Mouse (Mus musculus) liver, embryonic 13.5 days (tissue): ENCODE results near the gene Tent5b. TPM values are rescaled to one million over a fixed set of nuclear protein-coding genes. Genes with fewer than 3 reads are reported as not detected.

Experiments used
- ATAC-seq: fragments of 200-750 bp; cut with Nextera tagmentation; 2 replicates; pipeline ENCODE4 v1.8.0; 2017; ENCODE audit warnings: low read depth, mild to moderate bottlenecking, moderate number of reproducible peaks, moderate library complexity
- DNase-seq: peaks from one replicate; pipeline ENCODE4 v3.0.0; 2022
- H3K27ac ChIP-seq: fragments of 300-500 bp; sonication (generic); 2 replicates; pipeline ENCODE4 v1.5.1; 2015; ENCODE audit warnings: moderate library complexity, mild to moderate bottlenecking, inconsistent platforms
- H3K27me3 ChIP-seq: fragments of 300-500 bp; sonication (generic); 2 replicates; pipeline ENCODE4 v1.6.1; 2015; ENCODE audit warnings: mild to moderate bottlenecking, inconsistent platforms
- H3K36me3 ChIP-seq: fragments of 300-500 bp; sonication (generic); 2 replicates; pipeline ENCODE4 v1.6.1; 2015; ENCODE audit warnings: mild to moderate bottlenecking, inconsistent platforms
- H3K4me1 ChIP-seq: fragments of 300-500 bp; sonication (generic); replicated peaks from 2 replicates; pipeline ENCODE4 v1.6.1; 2015; ENCODE audit warnings: inconsistent platforms
- H3K4me2 ChIP-seq: fragments of 300-500 bp; sonication (generic); 2 replicates; pipeline ENCODE4 v1.6.1; 2015; ENCODE audit warnings: inconsistent platforms, mild to moderate bottlenecking, moderate library complexity
- H3K4me3 ChIP-seq: fragments of 300-500 bp; sonication (generic); replicated peaks from 2 replicates; pipeline ENCODE4 v1.5.1; 2015; ENCODE audit warnings: mild to moderate bottlenecking, inconsistent platforms
- H3K9ac ChIP-seq: fragments of 300-500 bp; sonication (generic); 2 replicates; pipeline ENCODE4 v1.6.1; 2015; ENCODE audit warnings: mild to moderate bottlenecking, inconsistent platforms
- H3K9me3 ChIP-seq: fragments of 300-500 bp; sonication (generic); replicated peaks from 2 replicates; pipeline ENCODE4 v1.6.1; 2016; ENCODE audit warnings: inconsistent platforms
- WGBS: fragments of 180-500 bp; shearing (Covaris S2); methylation state at CpG from one replicate; pipeline ENCODE4 v1.1.7; 2015; ENCODE audit not compliant: insufficient replicate concordance; 5-methylcytosine and 5-hydroxymethylcytosine counted together
- polyA plus RNA-seq: library from polyadenylated mRNA; unstranded; fragments of >200 nt; fragmentation: Nextera tagmentation; extraction: Ambion mirVana; gene quantifications from 2 replicates; pipeline ENCODE4 v1.2.1, GENCODE M21; 2015

Gene Tent5b
- polyA plus RNA-seq, 1 experiment from 2014 or later = not detected

DNA sequence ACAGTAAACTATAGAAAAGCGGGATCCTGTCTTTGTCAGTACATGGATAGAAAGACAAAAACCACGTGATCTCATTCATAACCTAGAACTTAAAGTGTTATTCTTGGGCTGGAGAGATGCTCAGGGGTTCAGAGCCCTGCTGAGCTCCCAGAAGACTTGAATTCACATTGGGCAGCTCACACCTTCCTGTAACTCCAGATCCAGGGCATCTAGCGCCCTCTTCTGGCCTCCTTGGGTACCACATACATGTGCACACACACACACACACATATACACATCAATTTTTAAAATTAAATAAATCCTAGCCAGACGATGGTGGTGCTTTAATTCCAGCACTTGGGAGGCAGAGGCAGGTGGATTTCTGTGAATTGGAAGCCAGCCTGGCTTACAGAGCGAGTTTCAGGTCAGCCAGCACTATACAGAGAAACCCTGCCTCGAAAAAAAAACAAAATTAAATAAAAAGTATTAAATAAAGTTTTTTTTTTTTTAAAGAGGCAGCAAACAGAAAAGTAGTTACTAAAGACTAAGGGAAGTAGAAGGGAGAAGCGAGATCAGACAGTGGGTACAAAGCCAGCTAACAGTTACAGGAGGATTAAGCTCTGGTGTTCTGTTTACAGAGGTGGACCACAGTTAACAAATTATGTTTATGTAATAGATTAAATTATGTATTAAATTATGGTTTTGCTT is 8.7 kb upstream of the Tent5b start:
- H3K27ac ChIP-seq = no peak overlapping the region
- no peak overlapping the region for H3K4me3 ChIP-seq
- H3K27me3 ChIP-seq = peaks cover 40% of the 10 kb centered on the region
- ATAC-seq = no peak
- no peaks in the 10 kb centered on the region; the same call in 1 of the 2 replicates for H3K9me3 ChIP-seq
- H3K9ac ChIP-seq = no peak overlapping the region
- H3K4me2 ChIP-seq = no peak overlapping the region
- DNase-seq = no peak
- H3K36me3 ChIP-seq = no peaks in the 10 kb centered on the region
- WGBS = 65% methylated on average over 7 of the region's 7 CpGs
- peaks cover 12% of the 10 kb centered on the region for H3K4me1 ChIP-seq

DNA sequence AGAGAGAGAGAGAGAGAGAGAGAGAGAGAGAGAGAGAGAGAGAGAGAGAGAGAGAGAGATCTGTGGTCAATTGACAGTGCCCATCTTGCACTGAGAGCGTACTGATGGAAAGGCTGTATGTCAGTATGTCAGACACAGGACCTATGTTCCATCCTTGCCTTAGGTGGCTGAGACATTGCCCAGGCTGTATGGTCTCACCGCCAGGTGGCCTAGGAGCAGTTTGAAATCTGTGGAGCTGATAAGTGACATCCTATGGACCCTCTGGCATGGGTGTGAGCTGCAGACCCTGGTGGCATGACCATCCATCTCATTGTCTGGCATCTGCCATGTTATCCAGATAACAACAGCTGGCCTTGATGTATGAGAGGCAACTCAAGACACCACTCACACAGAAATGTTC is 6.1 kb upstream of the Tent5b start:
- Histone ChIP-seq H3K4me1 (0 out of 2 replicates have a peak, but pooled peaks cover under 1% of the 10 kb centered on the region), H3K9ac (no peak overlapping the region), H3K27ac (no peak overlapping the region), H3K36me3 (no peaks in the 10 kb centered on the region), H3K9me3 (no peaks in the 10 kb centered on the region; the same call in 1 of the 2 replicates), H3K4me2 (no peak overlapping the region), H3K4me3 (no peak overlapping the region), H3K27me3 (peaks cover 50% of the 10 kb centered on the region)
- ATAC-seq (no peak), DNase-seq (no peak)
- WGBS = 61% methylated on average over 2 of the region's 2 CpGs

DNA sequence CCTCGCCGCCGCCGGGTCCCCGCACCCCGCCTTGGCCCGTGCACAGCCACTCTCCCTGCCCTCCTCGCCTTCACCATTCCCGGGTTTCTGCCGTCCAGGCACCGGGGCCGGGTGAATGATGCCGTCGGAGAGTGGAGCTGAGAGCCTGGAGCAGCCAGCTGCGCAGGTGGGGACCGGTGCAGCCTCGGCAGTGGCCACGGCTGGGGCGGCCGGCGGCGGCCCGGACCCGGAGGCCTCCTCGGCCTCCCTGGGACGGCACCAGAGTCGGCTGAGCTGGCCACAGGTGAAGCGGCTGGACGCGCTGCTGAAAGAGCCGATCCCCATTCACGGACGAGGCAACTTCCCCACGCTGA is 229 bp downstream of the Tent5b start:
- peaks cover 93% of the 10 kb centered on the region for H3K27me3 ChIP-seq
- DNase-seq (no peak), ATAC-seq (no peak; the same call in 1 of the 2 replicates)
- peaks cover 22% of the 10 kb centered on the region for H3K4me1 ChIP-seq
- peak overlapping the region; percentile 51; the same call in 1 of the 2 replicates for H3K9ac ChIP-seq
- no peaks in the 10 kb centered on the region for H3K9me3 ChIP-seq
- 3% methylated on average over 34 of the region's 34 CpGs for WGBS
- H3K4me3 ChIP-seq = peak overlapping the region; percentile 53
- peak overlapping the region; percentile 77 for H3K4me2 ChIP-seq
- no peaks in the 10 kb centered on the region for H3K36me3 ChIP-seq
- H3K27ac ChIP-seq = no peak overlapping the region

DNA sequence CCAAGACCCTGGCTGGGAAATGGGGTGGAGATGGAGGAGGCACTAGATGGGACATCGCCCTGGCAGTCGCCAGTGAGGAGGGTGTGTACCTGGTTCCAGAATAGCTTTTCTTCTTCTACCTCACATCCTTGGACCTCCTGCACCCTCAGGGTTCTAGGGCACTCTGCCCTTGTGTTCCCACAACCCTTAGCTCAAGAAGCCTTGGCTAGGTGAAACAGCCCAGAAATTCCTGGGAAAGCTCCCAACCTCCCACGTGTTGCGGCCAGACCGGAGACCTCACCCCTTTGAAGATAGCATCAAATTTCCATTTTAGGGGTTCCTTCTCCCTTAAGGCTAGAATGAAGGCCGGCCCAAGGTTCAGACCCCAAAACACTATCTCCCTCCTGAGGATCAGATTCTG is 822 bp downstream of the Tent5b start:
- no peak overlapping the region for H3K9ac ChIP-seq
- peak overlapping the region; percentile 77; the same call in 1 of the 2 replicates for H3K4me2 ChIP-seq
- 45% methylated on average over 6 of the region's 6 CpGs for whole genome bisulfite sequencing
- peaks cover 92% of the 10 kb centered on the region for H3K27me3 ChIP-seq
- DNase-seq (no peak), ATAC-seq (no peak)
- H3K9me3 ChIP-seq = no peaks in the 10 kb centered on the region
- no peaks in the 10 kb centered on the region for H3K36me3 ChIP-seq
- H3K4me3 ChIP-seq = peak overlapping the region; percentile 53
- peaks cover 22% of the 10 kb centered on the region for H3K4me1 ChIP-seq
- no peak overlapping the region for H3K27ac ChIP-seq

DNA sequence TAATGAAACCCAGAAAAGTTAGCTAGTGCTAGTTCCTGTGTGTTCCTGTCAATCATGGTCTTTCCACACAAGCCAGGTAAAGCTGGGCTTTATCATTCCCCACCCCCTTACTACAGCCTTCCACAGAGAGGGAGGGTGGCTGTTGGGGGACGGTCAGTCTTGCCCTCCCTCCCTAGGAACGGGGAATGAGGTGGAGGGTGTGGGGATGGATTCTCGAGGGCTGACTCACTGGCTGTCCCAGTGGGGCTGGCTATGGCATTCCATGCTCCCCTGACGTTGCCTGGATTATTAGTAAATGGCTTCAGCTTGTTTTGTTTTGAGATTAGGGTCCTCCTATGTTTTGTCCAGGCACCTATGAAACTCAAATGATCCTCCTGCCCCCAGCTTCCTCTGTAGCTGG is 1.6 kb downstream of the Tent5b start:
- no peak overlapping the region for H3K4me2 ChIP-seq
- H3K4me3 ChIP-seq = no peak overlapping the region
- H3K27me3 ChIP-seq = peaks cover 86% of the 10 kb centered on the region
- H3K4me1 ChIP-seq = peaks cover 22% of the 10 kb centered on the region
- H3K36me3 ChIP-seq = no peaks in the 10 kb centered on the region
- ATAC-seq (no peak), DNase-seq (no peak)
- H3K27ac ChIP-seq = no peak overlapping the region
- no peak overlapping the region for H3K9ac ChIP-seq
- no peaks in the 10 kb centered on the region for H3K9me3 ChIP-seq
- 28% methylated on average over 4 of the region's 4 CpGs for WGBS

DNA sequence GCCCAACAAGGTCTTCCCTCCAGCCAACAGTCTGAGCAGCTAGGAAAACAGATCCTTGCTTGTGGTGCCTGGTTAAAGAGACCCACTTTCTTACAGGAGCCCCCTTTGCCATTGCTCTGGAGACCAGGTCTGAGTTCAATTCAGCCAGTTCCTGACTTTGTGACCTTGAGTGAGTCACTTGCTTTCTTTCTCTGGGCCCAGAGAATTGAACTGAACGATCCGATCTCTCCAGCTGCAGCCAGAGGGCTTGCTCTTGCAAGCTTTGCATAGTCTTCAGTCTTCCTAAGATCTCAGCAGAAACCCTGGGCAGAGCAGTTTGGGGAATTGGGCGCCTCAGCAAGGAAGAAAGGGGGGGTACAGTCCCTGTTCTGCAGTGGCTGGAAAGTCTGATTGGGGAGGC is 2.5 kb downstream of the Tent5b start:
- H3K27ac ChIP-seq = no peak overlapping the region
- DNase-seq (no peak), ATAC-seq (no peak)
- peaks cover 76% of the 10 kb centered on the region for H3K27me3 ChIP-seq
- H3K9ac ChIP-seq = no peak overlapping the region
- no peak overlapping the region for H3K4me2 ChIP-seq
- WGBS = 69% methylated on average over 3 of the region's 3 CpGs
- H3K4me1 ChIP-seq = peaks cover 22% of the 10 kb centered on the region
- H3K4me3 ChIP-seq = no peak overlapping the region
- no peaks in the 10 kb centered on the region for H3K9me3 ChIP-seq
- no peaks in the 10 kb centered on the region for H3K36me3 ChIP-seq

DNA sequence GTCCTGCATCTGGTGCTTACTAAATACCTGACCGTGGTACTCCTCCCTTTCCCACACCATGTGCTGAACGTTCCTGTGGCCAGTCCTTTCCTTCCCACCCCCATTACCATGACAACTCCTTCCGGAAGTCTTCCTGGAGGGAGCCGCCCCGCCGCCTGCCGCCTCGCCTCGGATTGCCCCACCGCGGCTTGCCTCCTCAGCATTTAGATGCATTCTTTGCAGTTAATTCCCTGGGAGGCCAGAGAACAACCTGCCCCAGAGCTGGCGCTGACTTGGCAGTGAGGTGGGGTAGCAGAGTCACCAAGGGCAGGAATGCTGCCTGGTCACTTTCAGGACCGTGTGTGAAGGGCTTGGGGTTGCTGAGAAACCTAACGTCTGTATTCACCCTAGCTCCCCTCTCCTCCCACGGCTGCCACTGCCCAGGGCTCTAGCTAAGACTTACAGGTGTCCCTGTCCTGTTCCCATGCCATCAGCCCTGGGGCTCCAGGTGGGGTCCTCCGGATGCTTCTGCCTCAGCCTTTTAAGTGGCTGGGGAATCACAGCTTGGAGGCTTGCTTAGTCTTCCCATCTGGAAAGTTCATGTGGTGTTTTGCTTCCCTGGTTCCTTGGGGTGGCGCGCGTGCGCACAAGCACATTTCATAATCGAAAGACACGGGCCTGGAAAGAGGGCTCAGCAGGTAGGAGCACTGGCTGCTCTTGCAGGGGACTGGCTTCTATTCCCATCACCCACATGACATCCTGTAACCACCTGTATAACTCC is 4.5 kb downstream of the Tent5b start:
- Histone ChIP-seq H3K4me1 (peaks cover 39% of the 10 kb centered on the region), H3K9me3 (no peaks in the 10 kb centered on the region), H3K27ac (no peak overlapping the region), H3K9ac (0 out of 2 replicates have a peak overlapping the region, but pooled peaks have one; percentile 13), H3K27me3 (peaks cover 57% of the 10 kb centered on the region), H3K4me2 (peak overlapping the region; percentile 19; the same call in 1 of the 2 replicates), H3K36me3 (no peaks in the 10 kb centered on the region), H3K4me3 (no peak overlapping the region)
- WGBS = 13% methylated on average over 22 of the region's 22 CpGs
- DNase-seq (no peak), ATAC-seq (no peak)

DNA sequence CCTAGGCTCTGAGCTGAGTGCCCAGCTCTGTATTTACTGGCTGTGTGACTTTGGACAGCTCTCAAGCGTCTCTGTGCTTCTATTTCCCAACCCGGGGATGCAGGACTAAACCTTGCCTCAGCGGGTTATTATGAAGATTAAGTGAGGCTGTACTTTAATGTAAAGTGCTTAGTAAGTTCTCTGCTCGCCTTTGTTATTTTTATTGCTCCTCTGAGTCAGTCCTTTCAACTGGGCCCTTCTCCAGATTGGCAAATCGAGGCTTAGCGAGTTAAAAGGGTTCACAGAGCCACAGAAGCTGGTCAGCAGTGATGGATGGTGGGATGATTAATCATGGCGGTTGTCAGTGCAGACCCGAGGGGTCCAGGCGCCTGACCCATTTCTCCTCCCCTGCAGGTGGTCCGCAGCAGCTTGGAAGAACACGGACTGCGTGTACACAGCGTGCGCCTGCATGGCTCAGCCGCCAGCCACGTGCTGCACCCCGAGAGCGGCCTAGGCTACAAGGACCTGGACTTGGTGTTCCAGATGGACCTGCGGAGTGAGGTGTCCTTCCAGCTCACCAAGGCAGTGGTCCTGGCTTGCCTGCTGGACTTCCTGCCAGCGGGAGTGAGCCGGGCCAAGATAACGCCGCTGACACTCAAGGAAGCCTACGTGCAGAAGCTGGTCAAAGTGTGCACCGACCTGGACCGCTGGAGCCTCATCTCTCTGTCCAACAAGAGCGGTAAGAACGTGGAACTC is 5.9 kb downstream of the Tent5b start:
- Histone ChIP-seq H3K4me3 (no peak overlapping the region), H3K4me2 (no peak overlapping the region), H3K27me3 (peaks cover 47% of the 10 kb centered on the region), H3K36me3 (no peaks in the 10 kb centered on the region), H3K9me3 (no peaks in the 10 kb centered on the region), H3K9ac (no peak overlapping the region), H3K27ac (no peak overlapping the region), H3K4me1 (peaks cover 32% of the 10 kb centered on the region)
- DNase-seq (no peak), ATAC-seq (no peak)
- 77% methylated on average over 28 of the region's 28 CpGs for WGBS

DNA sequence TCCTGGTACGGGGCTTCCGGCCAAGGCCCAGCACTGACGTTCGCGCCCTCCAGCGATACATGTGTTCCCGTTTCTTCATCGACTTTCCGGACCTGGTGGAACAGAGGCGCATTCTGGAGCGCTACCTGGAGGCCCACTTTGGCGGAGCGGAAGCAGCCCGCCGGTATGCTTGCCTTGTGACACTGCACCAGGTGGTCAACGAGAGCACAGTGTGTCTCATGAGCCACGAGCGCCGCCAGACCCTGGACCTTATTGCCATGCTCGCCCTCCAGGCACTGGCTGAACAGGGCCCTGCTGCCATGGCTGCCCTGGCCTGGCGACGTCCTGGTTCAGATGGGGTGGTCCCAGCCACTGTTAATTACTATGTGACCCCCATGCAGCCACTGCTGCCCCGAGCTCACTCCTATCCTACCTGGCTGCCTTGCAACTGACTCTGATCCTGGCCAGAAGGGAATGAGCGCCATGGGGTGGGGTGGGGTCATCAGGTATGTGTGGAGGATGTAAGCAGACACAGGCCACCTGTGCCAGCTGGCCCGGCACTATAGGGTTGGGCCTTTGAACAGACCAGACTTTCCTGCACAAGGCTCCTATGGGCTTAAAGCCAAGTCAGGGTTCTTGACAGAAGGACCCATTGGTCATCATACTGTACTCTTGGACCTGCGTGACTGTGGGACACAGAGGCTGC is 6.9 kb downstream of the Tent5b start:
- no peak overlapping the region for H3K4me2 ChIP-seq
- no peak overlapping the region for H3K27ac ChIP-seq
- no peaks in the 10 kb centered on the region for H3K9me3 ChIP-seq
- H3K36me3 ChIP-seq = no peaks in the 10 kb centered on the region
- no peak overlapping the region for H3K4me3 ChIP-seq
- peaks cover 39% of the 10 kb centered on the region for H3K4me1 ChIP-seq
- peaks cover 44% of the 10 kb centered on the region for H3K27me3 ChIP-seq
- H3K9ac ChIP-seq = no peak overlapping the region
- ATAC-seq (no peak), DNase-seq (no peak)
- WGBS = 82% methylated on average over 26 of the region's 26 CpGs

DNA sequence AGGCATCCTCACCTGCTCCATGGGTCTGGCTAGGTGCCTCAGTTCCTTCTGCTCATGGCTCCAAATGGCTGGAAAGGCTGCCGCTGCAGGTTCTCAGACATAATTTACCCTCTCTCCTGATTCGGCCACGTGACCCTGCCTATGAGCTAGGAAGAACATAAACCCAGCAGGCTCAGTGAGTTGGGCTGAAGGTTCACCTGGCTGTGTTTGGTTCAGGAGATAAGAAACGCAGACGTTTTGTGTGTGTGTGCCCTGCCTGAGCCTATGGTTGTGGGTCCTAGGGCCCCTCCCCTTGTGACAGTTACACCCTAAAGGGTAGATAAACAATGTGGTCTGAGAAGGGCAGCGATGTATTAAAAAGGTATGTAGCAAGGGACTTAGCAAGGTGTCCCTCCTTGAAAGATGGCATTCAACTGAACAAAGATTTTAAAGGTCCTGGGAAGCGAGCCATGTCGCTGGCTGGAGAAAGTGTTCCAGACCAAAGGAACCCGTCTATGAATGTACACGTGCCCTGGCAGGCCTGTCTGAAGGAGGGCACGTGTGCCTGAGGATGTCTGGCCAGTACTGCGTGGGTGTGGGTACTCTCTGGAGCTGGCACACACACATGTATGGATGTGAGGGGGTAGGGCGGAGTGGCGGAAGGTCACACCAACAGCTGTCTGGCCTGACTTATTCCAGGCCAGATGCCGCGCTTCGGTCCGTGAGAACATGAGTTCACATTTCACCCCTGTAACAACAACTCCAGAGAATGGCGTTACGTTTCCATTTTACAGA is 8.9 kb downstream of the Tent5b start:
- Histone ChIP-seq H3K27me3 (peaks cover 41% of the 10 kb centered on the region), H3K36me3 (no peaks in the 10 kb centered on the region), H3K9ac (no peak overlapping the region), H3K9me3 (no peaks in the 10 kb centered on the region), H3K4me1 (peaks cover 47% of the 10 kb centered on the region), H3K4me2 (no peak overlapping the region), H3K4me3 (no peak overlapping the region), H3K27ac (peak overlapping the region; percentile 10; the same call in 1 of the 2 replicates)
- WGBS = 64% methylated on average over 20 of the region's 20 CpGs
- ATAC-seq (peak; percentile 71), DNase-seq (no peak)
